Mouse (Mus musculus) midbrain, embryonic 15.5 days (tissue): ENCODE measurements around the gene Pole2. TPM values are rescaled to one million over a fixed set of nuclear protein-coding genes. Genes with fewer than 3 reads are reported as not detected.

Experiments
- ATAC-seq: fragments of 200-750 bp; cut with Nextera tagmentation; replicated peaks from 2 replicates; pipeline ENCODE4 v1.8.0; 2017; ENCODE audit warnings: moderate TSS enrichment
- H3K27ac ChIP-seq: fragments of 300-500 bp; sonication (generic); 2 replicates; pipeline ENCODE4 v1.5.1; 2015; ENCODE audit warnings: mild to moderate bottlenecking, inconsistent platforms
- H3K27me3 ChIP-seq: fragments of 300-500 bp; sonication (generic); replicated peaks from 2 replicates; pipeline ENCODE4 v1.6.1; 2015; ENCODE audit warnings: inconsistent platforms
- H3K36me3 ChIP-seq: fragments of 300-500 bp; sonication (generic); replicated peaks from 2 replicates; pipeline ENCODE4 v1.6.1; 2015; ENCODE audit warnings: inconsistent platforms
- H3K4me1 ChIP-seq: fragments of 300-500 bp; sonication (generic); 2 replicates; pipeline ENCODE4 v1.6.1; 2015; ENCODE audit warnings: inconsistent platforms
- H3K4me2 ChIP-seq: fragments of 300-500 bp; sonication (generic); 2 replicates; pipeline ENCODE4 v1.6.1; 2015; ENCODE audit warnings: inconsistent platforms, mild to moderate bottlenecking, moderate library complexity
- H3K4me3 ChIP-seq: fragments of 300-500 bp; sonication (generic); 2 replicates; pipeline ENCODE4 v1.5.1; 2015; ENCODE audit warnings: mild to moderate bottlenecking, inconsistent platforms
- H3K9ac ChIP-seq: fragments of 300-500 bp; sonication (generic); 2 replicates; pipeline ENCODE4 v1.6.1; 2015; ENCODE audit warnings: mild to moderate bottlenecking, inconsistent platforms
- H3K9me3 ChIP-seq: fragments of 300-500 bp; sonication (generic); 2 replicates; pipeline ENCODE4 v1.6.1; 2016; ENCODE audit warnings: inconsistent platforms
- WGBS: fragments of 180-500 bp; shearing (Covaris S2); methylation state at CpG from one replicate; pipeline ENCODE4 v1.1.7; 2015; ENCODE audit warnings: mixed read lengths; 5-methylcytosine and 5-hydroxymethylcytosine counted together
- polyA plus RNA-seq: library from polyadenylated mRNA; unstranded; fragments of >200 nt; fragmentation: Nextera tagmentation; extraction: Ambion mirVana; gene quantifications from 2 replicates; pipeline ENCODE4 v1.2.1, GENCODE M21; 2015

The Pole2 gene
- polyA plus RNA-seq, 1 experiment from 2014 or later, result 3.4 TPM

- Histone ChIP-seq H3K4me1 (peaks cover 7% of the 10 kb centered on the region), H3K9ac (no peak overlapping the region), H3K27me3 (no peaks in the 10 kb centered on the region), H3K36me3 (no peaks in the 10 kb centered on the region), H3K27ac (no peak overlapping the region), H3K4me2 (no peak overlapping the region), H3K4me3 (no peak overlapping the region), H3K9me3 (no peaks in the 10 kb centered on the region)
- 30% methylated on average over 3 of the region's 3 CpGs for WGBS
- ATAC-seq, result no peak
Measured at GRCm38 (mm10) chr12:69238284-69238683, 10.3 kb upstream of the Pole2 start.

GRCm38 (mm10) chr12:69235782-69236181 is 7.8 kb upstream of the Pole2 start:
- H3K9me3 ChIP-seq, result no peaks in the 10 kb centered on the region
- peaks cover 3% of the 10 kb centered on the region; the same call in 1 of the 2 replicates for H3K4me1 ChIP-seq
- H3K27me3 ChIP-seq, result no peaks in the 10 kb centered on the region
- ATAC-seq, result no peak
- no peak overlapping the region for H3K9ac ChIP-seq
- no peak overlapping the region for H3K27ac ChIP-seq
- WGBS, result 93% methylated on average over 6 of the region's 6 CpGs
- H3K4me3 ChIP-seq, result no peak overlapping the region
- H3K4me2 ChIP-seq, result no peak overlapping the region
- no peaks in the 10 kb centered on the region for H3K36me3 ChIP-seq

GRCm38 (mm10) chr12:69229251-69229650 is 1.3 kb upstream of the Pole2 start:
- no peaks in the 10 kb centered on the region for H3K27me3 ChIP-seq
- H3K4me1 ChIP-seq, result no peaks in the 10 kb centered on the region
- no peak overlapping the region for H3K27ac ChIP-seq
- ATAC-seq, result no peak
- no peaks in the 10 kb centered on the region for H3K9me3 ChIP-seq
- 64% methylated on average over 2 of the region's 2 CpGs for WGBS
- H3K4me3 ChIP-seq, result no peak overlapping the region
- no peaks in the 10 kb centered on the region for H3K36me3 ChIP-seq
- H3K9ac ChIP-seq, result no peak overlapping the region
- no peak overlapping the region for H3K4me2 ChIP-seq

- Histone ChIP-seq H3K9me3 (no peaks in the 10 kb centered on the region), H3K4me3 (no peak overlapping the region), H3K4me2 (no peak overlapping the region), H3K9ac (no peak overlapping the region), H3K4me1 (no peaks in the 10 kb centered on the region), H3K27ac (no peak overlapping the region), H3K27me3 (no peaks in the 10 kb centered on the region), H3K36me3 (no peaks in the 10 kb centered on the region)
- 89% methylated on average over 19 of the region's 19 CpGs for WGBS
- no peak for ATAC-seq
Measured at GRCm38 (mm10) chr12:69220613-69221277, 7.2 kb downstream of the Pole2 start.

GRCm38 (mm10) chr12:69216587-69216986 is 11.4 kb downstream of the Pole2 start:
- Histone ChIP-seq H3K36me3 (no peaks in the 10 kb centered on the region), H3K4me1 (no peaks in the 10 kb centered on the region), H3K9me3 (no peaks in the 10 kb centered on the region), H3K9ac (no peak overlapping the region), H3K27ac (no peak overlapping the region), H3K4me3 (no peak overlapping the region), H3K4me2 (no peak overlapping the region), H3K27me3 (no peaks in the 10 kb centered on the region)
- 97% methylated on average over 7 of the region's 7 CpGs for WGBS
- no peak for ATAC-seq

- no peak for ATAC-seq
- 85% methylated on average over 3 of the region's 3 CpGs for WGBS
Measured at GRCm38 (mm10) chr12:69215000-69215785, 12.8 kb downstream of the Pole2 start.

GRCm38 (mm10) chr12:69214393-69214792 is 13.6 kb downstream of the Pole2 start:
- WGBS, result 91% methylated on average over 7 of the region's 7 CpGs
- Histone ChIP-seq H3K27me3 (no peaks in the 10 kb centered on the region), H3K9me3 (no peaks in the 10 kb centered on the region), H3K9ac (no peak overlapping the region), H3K4me2 (no peak overlapping the region), H3K36me3 (no peaks in the 10 kb centered on the region), H3K4me1 (no peaks in the 10 kb centered on the region), H3K4me3 (no peak overlapping the region), H3K27ac (no peak overlapping the region)
- ATAC-seq, result no peak

More at GRCm38 (mm10) chr12:69215000-69215785, 12.8 kb downstream of the Pole2 start:
- H3K36me3 ChIP-seq, result no peaks in the 10 kb centered on the region
- no peak overlapping the region for H3K4me3 ChIP-seq
- no peak overlapping the region for H3K27ac ChIP-seq
- H3K9ac ChIP-seq, result no peak overlapping the region
- H3K4me2 ChIP-seq, result no peak overlapping the region
- no peaks in the 10 kb centered on the region for H3K9me3 ChIP-seq
- no peaks in the 10 kb centered on the region for H3K27me3 ChIP-seq
- no peaks in the 10 kb centered on the region for H3K4me1 ChIP-seq

GRCm38 (mm10) chr12:69213186-69213777 is 14.7 kb downstream of the Pole2 start:
- H3K27me3 ChIP-seq, result no peaks in the 10 kb centered on the region
- no peaks in the 10 kb centered on the region for H3K9me3 ChIP-seq
- H3K36me3 ChIP-seq, result no peaks in the 10 kb centered on the region
- ATAC-seq, result no peak
- no peak overlapping the region for H3K9ac ChIP-seq
- H3K4me1 ChIP-seq, result no peaks in the 10 kb centered on the region
- WGBS, result 94% methylated on average over 13 of the region's 13 CpGs
- no peak overlapping the region for H3K4me3 ChIP-seq
- H3K27ac ChIP-seq, result no peak overlapping the region
- no peak overlapping the region for H3K4me2 ChIP-seq

- ATAC-seq, result no peak
- no peaks in the 10 kb centered on the region for H3K36me3 ChIP-seq
- H3K27ac ChIP-seq, result no peak overlapping the region
- H3K4me3 ChIP-seq, result no peak overlapping the region
- H3K27me3 ChIP-seq, result no peaks in the 10 kb centered on the region
- 79% methylated on average over 5 of the region's 5 CpGs for WGBS
- H3K9me3 ChIP-seq, result no peaks in the 10 kb centered on the region
- no peaks in the 10 kb centered on the region for H3K4me1 ChIP-seq
- H3K4me2 ChIP-seq, result no peak overlapping the region
- H3K9ac ChIP-seq, result no peak overlapping the region
Measured at GRCm38 (mm10) chr12:69211057-69211456, 16.9 kb downstream of the Pole2 start.

GRCm38 (mm10) chr12:69210056-69210979 is 17.7 kb downstream of the Pole2 start:
- Histone ChIP-seq H3K4me3 (no peak overlapping the region), H3K27me3 (no peaks in the 10 kb centered on the region), H3K4me2 (no peak overlapping the region), H3K9ac (no peak overlapping the region), H3K4me1 (no peaks in the 10 kb centered on the region), H3K9me3 (no peaks in the 10 kb centered on the region), H3K36me3 (no peaks in the 10 kb centered on the region), H3K27ac (no peak overlapping the region)
- ATAC-seq, result no peak
- 90% methylated on average over 18 of the region's 18 CpGs for WGBS

GRCm38 (mm10) chr12:69208520-69208919 is 19.5 kb downstream of the Pole2 start:
- Histone ChIP-seq H3K4me2 (no peak overlapping the region), H3K9me3 (no peaks in the 10 kb centered on the region), H3K27ac (no peak overlapping the region), H3K27me3 (no peaks in the 10 kb centered on the region), H3K4me3 (no peak overlapping the region), H3K36me3 (no peaks in the 10 kb centered on the region), H3K4me1 (peaks cover 4% of the 10 kb centered on the region), H3K9ac (no peak overlapping the region)
- no peak for ATAC-seq
- 93% methylated on average over 2 of the region's 2 CpGs for WGBS

GRCm38 (mm10) chr12:69207926-69208325 is 20.1 kb downstream of the Pole2 start:
- Histone ChIP-seq H3K4me2 (no peak overlapping the region), H3K4me1 (peaks cover 4% of the 10 kb centered on the region)
- 95% methylated on average over 7 of the region's 7 CpGs for WGBS

More at GRCm38 (mm10) chr12:69207926-69208325, 20.1 kb downstream of the Pole2 start:
- Histone ChIP-seq H3K27me3 (no peaks in the 10 kb centered on the region), H3K36me3 (no peaks in the 10 kb centered on the region), H3K27ac (no peak overlapping the region), H3K4me3 (no peak overlapping the region), H3K9me3 (no peaks in the 10 kb centered on the region), H3K9ac (no peak overlapping the region)
- no peak for ATAC-seq
